Mouse (Mus musculus): Measurements from ENCODE around the gene Tlcd2.
A peak's percentile ranks its signal among the peaks of the same experiment; 100 is the strongest.

The Tlcd2 gene

DNA sequence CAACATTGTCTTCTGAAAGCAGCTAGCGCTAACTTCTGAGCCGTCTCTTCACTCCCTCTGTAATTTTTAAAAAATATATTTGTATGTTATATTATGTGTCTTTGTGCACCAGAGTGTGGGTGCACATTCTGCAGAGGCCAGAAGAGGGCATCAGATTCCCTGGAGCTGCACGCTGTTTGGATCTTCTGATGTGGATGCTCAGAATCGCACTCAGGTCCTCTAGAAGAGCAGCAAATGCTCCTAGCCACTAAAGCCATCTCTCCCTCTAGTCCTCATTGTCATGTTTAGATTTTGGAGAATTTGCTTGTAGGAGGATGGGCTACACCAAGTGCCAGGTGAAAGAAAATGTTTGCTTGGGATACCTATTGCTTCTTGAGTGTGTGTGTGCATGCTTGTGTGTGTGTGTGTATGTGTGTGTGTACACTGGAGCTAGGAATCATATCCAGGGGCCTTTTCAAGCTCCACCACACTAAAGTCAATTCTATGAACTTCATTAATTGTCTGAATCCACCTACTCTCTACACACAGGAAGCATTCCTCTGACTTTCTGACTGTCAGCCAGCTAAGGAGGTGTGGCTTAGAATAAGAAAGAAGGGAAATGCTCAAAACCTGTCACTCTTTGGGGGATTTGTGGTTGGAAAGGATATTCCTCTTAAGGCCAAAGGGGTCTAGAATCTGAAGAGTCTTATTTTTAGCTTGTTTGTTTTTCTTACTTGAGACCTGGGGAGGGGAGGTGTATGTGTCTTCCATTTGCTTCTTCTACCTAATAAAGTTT, 5.4 kb downstream of the Tlcd2 start:
- peak; percentile 27 for DNase-seq (ENCODE audit: low read depth, low spot score)

DNA sequence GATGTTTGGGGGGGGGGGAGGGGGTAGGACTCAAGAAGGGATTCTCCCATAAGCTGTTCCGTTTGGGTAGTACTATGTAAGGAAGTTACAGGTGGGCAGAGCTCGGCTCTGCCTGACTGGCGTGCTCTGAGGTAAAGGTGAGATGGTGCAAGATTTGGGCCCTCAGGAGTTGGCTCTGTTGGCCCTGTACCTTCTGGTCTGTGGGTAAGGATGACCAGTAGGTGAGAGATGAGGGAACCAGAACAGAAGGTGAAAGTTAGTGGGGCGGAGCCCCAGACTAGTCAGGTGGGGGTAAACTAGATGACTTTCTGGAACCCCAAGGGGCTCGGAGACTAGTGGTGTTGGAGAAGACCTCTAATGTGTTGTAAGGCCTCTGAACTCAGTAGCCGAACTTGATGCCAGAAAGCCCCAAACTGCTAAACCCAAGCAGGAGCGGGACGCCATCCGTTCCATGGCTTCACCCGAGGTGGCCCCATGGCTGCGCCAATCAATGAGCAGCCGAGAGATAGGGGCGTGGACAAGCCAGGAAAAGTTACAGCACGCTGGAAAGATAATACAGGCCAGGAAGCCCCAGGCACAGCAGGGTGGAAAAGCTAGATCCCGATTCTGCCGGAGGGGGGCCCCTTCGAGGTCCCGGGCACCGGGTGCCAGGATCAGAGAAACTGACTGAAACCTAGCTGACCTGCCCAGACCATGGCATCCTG, 6.1 kb downstream of the Tlcd2 start:
- peak; percentile 32 for DNase-seq (ENCODE audit: low read depth, low spot score)

DNA sequence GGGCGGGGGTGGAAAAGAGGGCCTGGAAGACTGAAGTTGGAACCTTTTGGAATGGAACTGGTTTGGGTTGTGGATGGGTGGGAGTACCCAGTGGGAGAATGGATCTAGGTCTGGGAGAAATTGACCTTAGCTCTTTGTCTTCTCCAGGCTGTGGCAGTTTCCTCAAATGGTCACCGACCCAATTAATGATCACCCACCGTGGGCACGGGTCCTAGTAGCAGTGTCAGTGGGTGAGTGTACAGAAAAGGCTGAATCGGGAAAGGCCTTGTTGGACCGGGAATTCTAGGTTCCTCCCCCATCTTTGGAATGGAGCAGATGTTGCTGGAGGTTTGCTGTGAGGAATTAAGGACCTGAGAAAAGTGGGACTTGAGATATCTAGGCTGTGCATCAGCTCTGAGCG, 6.9 kb downstream of the Tlcd2 start:
- DNase-seq (ENCODE audit: low read depth, low spot score): no peak

DNA sequence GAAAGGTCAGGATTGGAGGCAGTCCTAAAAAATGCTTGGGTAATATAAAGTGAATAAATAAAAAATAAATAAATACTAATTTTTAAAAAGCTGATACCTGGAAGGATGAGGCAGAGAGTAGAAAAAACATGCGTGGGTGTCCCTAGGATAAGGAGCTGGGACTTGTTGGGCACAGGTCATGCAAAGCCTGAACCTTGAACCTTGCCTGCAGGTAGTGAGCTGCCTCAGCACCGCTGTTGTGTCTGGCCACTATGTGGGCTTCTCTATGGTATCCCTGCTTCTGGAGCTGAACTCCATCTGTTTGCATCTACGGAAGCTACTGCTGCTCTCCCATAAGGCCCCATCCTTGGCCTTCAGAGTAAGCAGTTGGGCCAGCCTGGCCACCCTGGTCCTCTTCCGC, 7.7 kb downstream of the Tlcd2 start:
- no peak for DNase-seq (ENCODE audit: low read depth, low spot score)

DNA sequence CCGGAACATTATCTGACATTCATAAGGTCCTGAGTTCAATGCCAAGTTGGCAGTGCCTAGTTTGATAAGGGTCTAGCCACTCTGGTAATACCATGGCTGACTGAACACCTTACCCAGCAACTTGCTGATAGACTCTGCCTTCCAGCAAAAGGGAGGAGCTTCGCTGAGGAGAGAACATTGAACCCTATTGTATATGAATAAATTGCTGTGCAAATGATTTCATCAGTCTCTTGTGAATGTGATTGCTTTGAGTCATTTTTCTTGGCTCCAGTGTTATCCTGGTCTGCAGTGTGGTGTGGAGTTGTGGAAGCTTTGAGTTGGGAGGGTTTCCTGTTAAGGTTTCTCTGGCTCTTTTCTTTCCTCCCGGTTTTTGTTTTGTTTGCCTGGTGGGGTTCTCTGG, 9.2 kb downstream of the Tlcd2 start:
- DNase-seq (ENCODE audit: low read depth, low spot score): no peak

DNA sequence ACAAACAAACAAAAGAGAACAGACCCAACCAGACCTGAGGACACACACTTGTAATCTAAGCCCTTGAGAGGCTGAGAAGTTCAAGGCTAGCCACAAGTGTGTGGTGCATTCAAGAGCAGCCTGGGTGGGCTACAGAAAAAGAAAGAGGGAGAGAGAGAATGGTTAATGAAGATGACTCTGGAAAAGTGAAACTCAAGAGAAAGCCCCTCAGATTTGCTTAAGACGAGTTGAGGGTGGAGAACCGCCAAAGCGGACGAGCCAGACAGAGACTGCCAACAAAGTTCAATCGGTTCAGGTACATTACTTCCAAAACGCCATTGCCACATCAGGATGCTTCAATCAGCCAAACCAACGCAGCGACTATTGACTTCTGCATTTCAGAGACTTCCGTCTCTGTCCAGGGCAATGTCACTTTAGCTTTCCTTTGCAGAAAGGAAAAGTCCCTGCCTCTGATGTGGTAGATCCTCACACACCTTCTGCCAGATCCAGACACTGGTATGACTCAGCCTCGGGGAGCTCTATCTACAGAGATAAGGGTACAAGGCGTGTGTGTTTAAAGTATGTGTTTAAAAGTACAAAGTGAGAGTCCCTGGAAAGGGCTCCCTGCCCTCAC, 11.1 kb downstream of the Tlcd2 start:
- DNase-seq (ENCODE audit: low read depth, low spot score): peak; percentile 79

DNA sequence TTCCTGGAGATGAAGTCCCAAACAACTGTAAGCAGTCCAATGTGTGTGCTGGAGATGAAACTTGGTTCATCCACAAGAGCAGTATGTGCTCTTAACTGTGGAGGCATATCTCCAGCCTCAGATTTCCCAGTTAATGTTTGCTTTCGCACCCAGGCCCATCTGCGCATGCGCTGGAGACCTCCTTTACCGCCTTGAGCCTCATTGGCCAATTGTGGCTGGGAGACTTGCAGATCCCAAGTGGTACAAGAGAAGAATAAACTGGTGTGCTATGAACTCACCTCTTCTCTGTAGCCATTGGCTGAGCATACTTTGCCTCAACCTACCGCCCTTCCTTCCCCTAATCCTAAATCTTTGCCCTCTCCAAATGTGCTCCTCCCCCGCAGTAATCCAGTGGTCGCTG, 11.9 kb downstream of the Tlcd2 start:
- no peak for DNase-seq (ENCODE audit: low read depth, low spot score)

DNA sequence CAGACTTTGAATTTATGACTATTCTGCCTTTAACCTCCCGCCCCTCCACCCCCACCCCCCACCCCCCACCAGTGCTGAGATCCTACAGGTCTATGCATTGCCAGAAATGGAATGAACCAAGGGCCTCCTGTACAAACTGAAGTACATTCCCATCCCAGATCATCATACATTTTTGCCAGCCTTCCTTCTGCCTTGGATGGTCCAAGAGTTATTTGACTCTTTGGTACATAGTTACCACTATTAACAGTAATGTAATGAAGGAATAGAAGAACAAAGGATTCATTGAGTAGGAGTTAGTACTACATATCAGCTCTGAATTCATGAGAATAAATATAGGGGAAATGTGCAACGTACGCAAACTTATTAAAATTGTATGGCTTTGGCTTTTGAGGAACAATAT, 24.7 kb downstream of the Tlcd2 start:
- no peak for DNase-seq (ENCODE audit: low read depth, low spot score)

DNA sequence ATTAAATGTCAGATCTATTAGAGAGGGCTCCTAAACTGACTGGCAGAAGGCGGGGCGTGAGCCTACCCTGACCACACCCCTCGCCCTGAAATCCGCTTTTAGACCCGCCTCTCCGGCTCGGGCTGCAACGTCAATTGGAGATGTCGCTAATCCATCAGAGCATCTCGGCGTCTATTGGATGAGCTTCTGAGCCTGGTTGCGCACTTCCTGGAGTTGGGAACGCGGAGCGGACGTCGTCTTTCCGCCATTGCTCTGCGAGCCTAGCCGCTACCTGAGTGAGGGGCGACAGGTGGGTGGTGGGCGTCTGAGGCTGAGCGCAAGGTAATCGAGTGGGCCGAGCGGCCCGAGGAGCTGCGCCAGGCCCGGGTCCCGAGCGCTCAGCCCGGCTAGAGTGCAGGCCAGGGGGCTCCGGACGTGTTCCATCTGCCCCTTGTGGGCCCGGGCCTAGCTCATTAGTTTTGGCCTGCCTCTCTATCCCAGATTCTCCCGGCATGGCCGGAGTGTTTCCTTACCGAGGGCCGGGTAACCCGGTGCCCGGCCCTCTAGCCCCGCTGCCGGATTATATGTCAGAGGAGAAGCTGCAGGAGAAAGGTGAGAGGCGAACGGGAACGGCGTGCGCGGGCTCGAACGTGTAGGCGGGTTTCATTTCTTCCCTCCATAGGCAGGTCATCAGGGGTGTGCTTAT, 25.2 kb downstream of the Tlcd2 start, which contains the start of gene Prpf8:
TSS of gene Prpf8 (plus strand) at position 216 of the 685 bp plus-strand sequence.
- DNase-seq (ENCODE audit: low read depth, low spot score): peak; percentile 97

DNA sequence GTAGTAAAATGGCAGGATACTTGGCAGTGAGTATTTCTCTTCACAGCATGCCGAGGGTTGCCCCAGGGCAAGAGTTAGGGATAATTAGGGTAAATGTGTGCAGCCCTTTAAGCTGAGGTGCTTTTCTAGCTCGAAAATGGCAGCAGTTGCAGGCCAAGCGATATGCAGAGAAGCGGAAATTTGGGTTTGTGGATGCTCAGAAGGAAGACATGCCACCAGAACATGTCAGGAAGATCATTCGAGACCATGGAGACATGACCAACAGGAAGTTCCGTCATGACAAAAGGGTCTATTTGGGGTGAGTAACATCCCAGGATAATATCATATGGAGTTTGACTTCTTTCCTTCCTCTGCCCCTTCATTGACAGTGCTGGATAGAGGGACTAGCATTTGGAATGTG, 26.0 kb downstream of the Tlcd2 start:
- DNase-seq (ENCODE audit: low read depth, low spot score): no peak

DNA sequence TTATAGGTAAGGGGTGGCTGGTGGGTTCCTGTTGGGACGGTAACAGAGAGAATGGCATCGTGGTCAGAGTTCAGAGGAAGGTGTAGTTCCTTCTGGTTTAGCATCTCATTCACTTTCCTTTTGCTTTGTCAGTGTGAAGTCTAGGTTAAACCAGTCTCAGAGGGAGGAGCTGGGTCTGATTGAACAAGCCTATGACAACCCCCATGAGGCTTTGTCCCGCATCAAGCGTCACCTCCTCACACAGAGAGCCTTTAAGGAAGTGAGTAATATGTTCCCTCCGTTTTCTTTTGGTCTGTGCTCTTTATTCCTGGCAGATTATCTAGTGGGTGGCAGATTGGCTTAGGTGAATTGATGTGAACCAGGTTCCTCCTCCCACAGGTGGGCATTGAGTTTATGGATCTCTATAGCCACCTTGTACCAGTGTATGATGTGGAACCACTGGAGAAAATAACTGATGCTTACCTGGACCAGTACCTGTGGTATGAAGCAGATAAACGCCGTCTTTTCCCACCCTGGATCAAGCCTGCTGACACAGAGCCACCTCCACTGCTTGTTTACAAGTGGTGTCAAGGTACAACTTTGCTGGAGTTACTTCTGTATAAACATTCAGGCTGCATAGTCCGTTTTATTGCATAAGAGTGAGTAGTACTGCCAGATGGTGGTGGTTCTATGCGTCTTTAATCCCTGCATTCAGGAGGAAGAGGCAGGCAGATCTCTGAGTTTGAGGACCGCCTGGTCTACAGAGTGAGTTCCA, 33.0 kb downstream of the Tlcd2 start:
- DNase-seq (ENCODE audit: low read depth, low spot score): no peak

DNA sequence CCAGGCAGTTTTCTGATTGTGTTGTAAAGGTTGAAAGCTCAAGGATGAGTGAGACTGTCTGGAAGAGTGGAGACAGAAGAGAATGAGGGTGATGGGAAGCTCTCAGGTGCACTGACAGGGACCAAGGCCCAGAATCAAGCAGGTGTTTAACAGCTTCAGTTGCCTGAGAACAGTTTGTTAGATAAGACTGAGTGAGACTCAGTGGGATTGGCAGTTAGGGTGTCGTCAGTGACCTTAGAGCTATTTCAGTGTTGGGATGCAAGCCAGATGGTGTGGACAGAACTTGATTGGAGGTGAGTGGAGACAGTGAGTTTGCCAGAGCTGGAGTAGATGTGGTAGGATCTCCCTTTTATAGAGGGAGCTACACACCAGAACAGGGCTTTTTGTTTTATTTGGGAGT, 36.6 kb downstream of the Tlcd2 start:
- no peak for DNase-seq (ENCODE audit: low read depth, low spot score)

DNA sequence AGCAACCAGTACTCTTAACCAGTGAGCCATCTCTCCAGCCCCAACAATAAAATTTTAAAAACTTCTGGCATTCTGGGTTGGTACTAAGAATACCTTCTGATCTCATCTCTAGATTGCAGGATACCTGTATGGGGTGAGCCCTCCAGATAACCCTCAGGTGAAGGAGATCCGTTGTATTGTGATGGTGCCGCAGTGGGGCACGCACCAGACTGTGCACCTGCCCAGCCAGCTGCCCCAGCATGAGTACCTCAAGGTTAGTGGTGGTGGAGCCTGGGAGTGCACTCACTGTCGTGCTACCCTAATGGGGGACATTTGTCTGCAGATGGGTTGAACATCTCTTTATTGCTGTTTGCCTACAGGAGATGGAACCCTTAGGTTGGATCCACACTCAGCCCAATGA, 46.6 kb downstream of the Tlcd2 start:
- DNase-seq (ENCODE audit: low read depth, low spot score): no peak

DNA sequence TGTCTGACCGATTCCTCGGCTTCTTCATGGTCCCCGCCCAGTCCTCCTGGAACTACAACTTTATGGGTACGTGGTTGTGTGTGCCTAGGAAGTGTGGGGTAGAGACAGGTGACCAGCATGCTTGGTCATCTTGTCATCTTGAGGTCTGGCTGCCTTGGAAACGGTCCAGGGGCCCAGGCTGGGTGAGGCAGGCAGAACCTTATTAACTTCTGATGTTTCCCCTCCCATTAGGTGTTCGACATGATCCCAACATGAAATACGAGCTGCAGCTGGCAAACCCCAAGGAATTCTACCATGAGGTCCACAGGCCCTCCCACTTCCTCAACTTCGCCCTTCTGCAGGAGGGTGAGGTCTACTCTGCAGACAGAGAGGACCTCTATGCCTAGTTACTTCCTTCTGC, 47.4 kb downstream of the Tlcd2 start:
- DNase-seq (ENCODE audit: low read depth, low spot score): no peak

DNA sequence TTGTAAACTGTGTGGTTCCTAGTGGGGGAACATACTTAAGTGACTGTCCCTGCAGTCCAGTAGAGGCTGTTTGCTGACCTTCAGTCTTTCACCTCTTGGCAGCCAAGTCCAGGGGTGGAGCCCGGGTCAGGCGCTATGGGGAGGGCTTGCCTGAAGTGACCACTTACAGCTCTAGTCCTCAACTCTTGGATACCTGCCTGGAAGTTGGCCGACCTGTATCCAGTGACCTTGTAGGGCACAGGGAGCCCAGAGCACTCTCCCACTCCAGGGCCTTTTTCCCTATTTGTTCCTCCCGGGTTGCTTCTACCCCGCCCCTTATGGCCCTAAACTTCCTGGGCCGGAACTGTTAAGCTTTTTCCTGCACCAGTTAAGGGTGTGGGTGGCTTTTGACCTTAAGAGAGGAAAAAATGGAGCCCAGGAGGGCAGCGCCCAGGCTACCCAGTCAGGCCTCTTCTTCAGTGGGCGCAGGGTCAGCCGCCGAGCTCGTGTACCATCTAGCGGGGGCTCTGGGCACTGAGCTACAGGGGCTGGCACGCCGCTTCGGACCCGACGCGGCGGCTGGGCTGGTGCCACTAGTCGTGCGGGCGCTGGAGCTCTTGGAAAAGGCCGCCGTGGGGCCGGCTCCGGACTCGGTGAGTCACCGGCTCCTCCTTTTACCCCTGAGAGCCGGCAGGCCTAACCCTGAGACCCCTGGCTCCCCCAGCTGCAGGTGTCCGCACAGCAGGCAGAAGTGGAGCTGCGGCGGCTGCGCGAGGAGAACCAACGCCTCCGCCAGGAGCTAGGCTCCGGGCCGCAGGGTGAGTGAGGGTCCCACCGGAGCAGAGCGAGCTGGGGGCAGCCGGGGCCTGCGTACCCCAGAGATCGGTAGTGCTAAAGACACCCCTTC, 48.5 kb downstream of the Tlcd2 start, which contains the start of gene Rilp:
TSS of gene Rilp (plus strand) at position 354 of the 886 bp plus-strand sequence.
- no peak for DNase-seq (ENCODE audit: low read depth, low spot score)

DNA sequence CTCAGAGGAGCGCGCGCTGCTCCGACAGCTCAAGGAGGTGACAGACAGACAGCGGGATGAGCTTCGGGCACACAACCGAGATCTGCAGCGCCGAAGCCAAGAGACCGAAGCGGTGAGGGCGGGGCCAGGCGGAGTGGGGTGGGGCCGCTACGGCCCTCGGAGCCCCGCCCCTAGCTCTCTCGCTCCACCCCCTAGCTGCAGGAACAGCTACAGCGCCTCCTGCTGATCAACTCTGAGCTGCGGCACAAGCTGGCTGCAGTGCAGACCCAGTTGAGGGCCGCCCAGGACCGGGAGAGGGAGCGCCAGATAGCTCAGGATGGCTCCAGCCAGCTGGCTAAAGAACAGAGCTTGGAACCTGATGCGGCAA, 49.1 kb downstream of the Tlcd2 start:
- peak; percentile 92 for DNase-seq (ENCODE audit: low read depth, low spot score)

DNA sequence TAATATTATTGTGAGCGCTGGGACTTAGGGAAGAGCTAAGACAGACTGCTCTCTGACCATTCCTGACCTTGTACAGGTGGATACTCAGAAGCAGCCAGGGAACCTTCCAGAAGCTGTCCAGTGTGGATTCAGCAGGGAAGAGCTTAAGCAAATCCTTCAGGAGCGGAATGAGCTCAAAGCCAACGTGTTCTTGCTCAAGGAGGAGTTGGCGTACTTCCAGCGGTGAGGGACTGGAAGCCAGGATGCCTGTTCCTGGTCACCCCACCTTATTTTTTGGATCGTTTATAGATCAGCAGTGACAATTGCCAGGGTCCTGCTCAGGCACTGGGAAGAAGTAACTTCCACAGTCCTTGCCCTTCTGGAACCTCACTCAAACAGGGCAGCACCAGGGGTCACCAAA, 49.7 kb downstream of the Tlcd2 start:
- no peak for DNase-seq (ENCODE audit: low read depth, low spot score)

DNA sequence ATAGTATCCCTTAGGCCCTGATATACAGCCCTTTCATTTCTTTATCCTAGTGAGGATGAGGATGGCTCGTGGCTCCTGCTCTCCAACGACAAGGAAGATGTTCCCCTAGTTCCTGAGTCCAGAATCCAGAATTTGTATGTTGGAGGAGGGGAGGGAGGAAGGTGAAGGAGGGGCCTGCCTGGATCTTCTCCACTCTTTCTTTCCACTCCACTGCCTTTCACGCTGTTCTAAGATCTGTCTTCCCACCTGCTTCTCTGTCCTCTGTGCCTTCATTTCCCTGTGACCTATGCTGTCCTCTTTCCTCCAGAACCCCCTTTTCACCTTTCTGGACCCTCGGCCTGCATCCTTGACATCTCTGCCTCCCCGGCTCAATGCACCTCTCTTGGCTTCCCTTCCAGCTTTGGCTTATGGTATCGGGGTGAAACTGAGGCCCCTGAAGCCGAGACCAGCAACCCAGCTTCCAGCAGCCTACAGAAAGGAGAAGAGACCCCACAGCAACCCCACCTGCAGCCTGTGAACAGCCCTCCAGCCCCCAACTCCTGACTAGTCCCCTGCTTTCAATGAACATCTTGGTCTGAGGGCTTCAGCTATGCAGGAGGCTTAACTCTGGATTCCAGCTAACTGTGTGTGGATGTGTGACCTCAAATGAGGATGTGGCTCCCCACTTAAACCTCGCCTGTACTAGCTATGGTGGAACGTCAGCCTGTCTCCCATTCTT, 50.9 kb downstream of the Tlcd2 start:
- no peak for DNase-seq (ENCODE audit: low read depth, low spot score)

DNA sequence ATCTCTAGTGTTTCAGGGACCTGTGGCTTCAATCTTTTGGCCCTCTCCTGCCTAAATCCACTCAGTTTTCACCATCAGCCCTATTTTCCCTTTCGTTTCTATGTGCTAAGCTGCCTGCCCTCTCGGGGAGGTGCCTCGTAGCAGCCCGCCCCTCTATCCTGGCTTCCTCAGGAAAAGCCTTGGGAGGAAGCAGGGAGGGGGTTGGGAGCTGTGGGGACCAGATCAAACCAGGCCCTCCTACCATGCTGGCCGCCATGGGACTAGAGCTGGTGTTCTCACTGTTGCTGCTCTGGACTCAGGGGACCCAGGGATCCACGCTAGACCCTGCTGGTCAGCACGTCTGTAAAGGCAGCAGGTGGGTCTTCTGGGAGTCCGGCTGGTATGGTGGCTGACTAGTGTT, 51.8 kb downstream of the Tlcd2 start, which contains the start of gene Scarf1:
TSS of gene Scarf1 (plus strand) at position 205 of the 400 bp plus-strand sequence.
- DNase-seq (ENCODE audit: low read depth, low spot score): no peak

DNA sequence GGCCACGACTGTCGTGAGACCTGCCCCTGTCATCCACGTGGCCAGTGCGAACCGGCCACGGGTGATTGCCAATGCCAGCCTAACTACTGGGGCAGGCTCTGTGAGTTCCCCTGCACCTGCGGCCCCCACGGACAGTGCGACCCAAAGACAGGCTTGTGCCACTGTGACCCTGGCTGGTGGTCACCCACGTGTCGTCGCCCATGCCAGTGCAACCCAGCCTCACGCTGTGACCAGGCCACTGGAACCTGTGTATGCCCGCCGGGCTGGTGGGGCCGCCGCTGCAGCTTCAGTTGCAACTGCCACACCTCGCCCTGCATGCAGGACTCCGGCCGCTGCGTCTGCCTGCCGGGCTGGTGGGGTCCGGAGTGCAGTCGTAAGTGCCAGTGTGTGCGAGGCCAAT, 53.7 kb downstream of the Tlcd2 start:
- DNase-seq (ENCODE audit: low read depth, low spot score): no peak

Measured in CD4-positive helper T cell, adult 2 months (primary cell).